Mouse (Mus musculus) myocyte (in vitro differentiated cells): Measurements from ENCODE around the gene Hmx1.

ENCODE experiments used
- MAX ChIP-seq: IDR thresholded peaks from one replicate; pipeline ENCODE4 v1.6.1; 2011; ENCODE audit warnings: low read depth, mild to moderate bottlenecking, control low read depth
- POLR2AphosphoS2 ChIP-seq: IDR thresholded peaks from one replicate; pipeline ENCODE4 v1.6.1; 2011; ENCODE audit warnings: low read depth, control low read depth; ENCODE audit not compliant: insufficient read length

GRCm38 (mm10) chr5:35345084-35345483 lies 43.8 kb upstream of the Hmx1 start:
- TF ChIP-seq MAX = no peak
- TF ChIP-seq POLR2AphosphoS2 = no peak
